Mouse (Mus musculus): ENCODE data around the gene Ankar. TPM values are rescaled to one million over a fixed set of nuclear protein-coding genes. Genes with fewer than 3 reads are reported as not detected.

Ankar gene
- polyA plus RNA-seq, 1 experiment from 2014 or later, result not detected

- H3K36me3 ChIP-seq, result peaks cover 32% of the 10 kb centered on the region
- WGBS, result 3% methylated on average over 68 of the region's 68 CpGs
- ATAC-seq (ENCODE audit: insufficient number of reproducible peaks, low FRiP score, low TSS enrichment, low read depth), result peak; percentile 85
- H3K4me1 ChIP-seq, result peaks cover 15% of the 10 kb centered on the region
- H3K9me3 ChIP-seq, result no peaks in the 10 kb centered on the region
- H3K27ac ChIP-seq, result peak within 1 kb of the TSS; percentile 94
- H3K27me3 ChIP-seq, result no peaks in the 10 kb centered on the region
- peak within 1 kb of the TSS; percentile 58 for H3K4me3 ChIP-seq
- H3K9ac ChIP-seq, result peak within 1 kb of the TSS; percentile 73
- H3K4me2 ChIP-seq, result peak within 1 kb of the TSS; percentile 62
Measured at GRCm38 (mm10) chr1:72710753-72711653, 10.6 kb upstream of the Ankar start, which contains the start of gene Rpl37a. TSS of gene Rpl37a (plus strand) at chr1:72711290.

- Histone ChIP-seq H3K27ac (no peak overlapping the region), H3K27me3 (no peaks in the 10 kb centered on the region), H3K9me3 (no peaks in the 10 kb centered on the region), H3K4me3 (no peak overlapping the region), H3K4me1 (peaks cover 4% of the 10 kb centered on the region), H3K9ac (no peak overlapping the region), H3K36me3 (peaks cover under 1% of the 10 kb centered on the region; the same call in 1 of the 2 replicates), H3K4me2 (no peak overlapping the region)
- 34% methylated on average over 4 of the region's 4 CpGs for WGBS
- ATAC-seq (ENCODE audit: insufficient number of reproducible peaks, low FRiP score, low TSS enrichment, low read depth), result no peak
Measured at GRCm38 (mm10) chr1:72707525-72707924, 7.1 kb upstream of the Ankar start.

- Histone ChIP-seq H3K9ac (no peak overlapping the region), H3K9me3 (no peaks in the 10 kb centered on the region), H3K27ac (no peak overlapping the region), H3K4me3 (no peak overlapping the region), H3K36me3 (no peaks in the 10 kb centered on the region), H3K4me2 (no peak overlapping the region), H3K27me3 (no peaks in the 10 kb centered on the region), H3K4me1 (no peaks in the 10 kb centered on the region)
- WGBS, result 61% methylated on average over 4 of the region's 4 CpGs
- no peak for ATAC-seq (ENCODE audit: insufficient number of reproducible peaks, low FRiP score, low TSS enrichment, low read depth)
Measured at GRCm38 (mm10) chr1:72698651-72699050, 1.7 kb downstream of the Ankar start.

GRCm38 (mm10) chr1:72696256-72696655, 4.1 kb downstream of the Ankar start:
- Histone ChIP-seq H3K27me3 (no peaks in the 10 kb centered on the region), H3K27ac (no peak overlapping the region), H3K9ac (no peak overlapping the region), H3K9me3 (no peaks in the 10 kb centered on the region), H3K4me2 (no peak overlapping the region), H3K36me3 (no peaks in the 10 kb centered on the region), H3K4me3 (no peak overlapping the region), H3K4me1 (no peaks in the 10 kb centered on the region)
- ATAC-seq (ENCODE audit: insufficient number of reproducible peaks, low FRiP score, low TSS enrichment, low read depth), result no peak
- 48% methylated on average over 3 of the region's 3 CpGs for WGBS

- ATAC-seq (ENCODE audit: insufficient number of reproducible peaks, low FRiP score, low TSS enrichment, low read depth), result no peak
- no peaks in the 10 kb centered on the region for H3K9me3 ChIP-seq
- no peak overlapping the region for H3K9ac ChIP-seq
- H3K27me3 ChIP-seq, result no peaks in the 10 kb centered on the region
- H3K4me1 ChIP-seq, result no peaks in the 10 kb centered on the region
- no peak overlapping the region for H3K4me2 ChIP-seq
- WGBS, result 27% methylated on average over 3 of the region's 3 CpGs
- no peak overlapping the region for H3K27ac ChIP-seq
- H3K4me3 ChIP-seq, result no peak overlapping the region
- H3K36me3 ChIP-seq, result no peaks in the 10 kb centered on the region
Measured at GRCm38 (mm10) chr1:72673070-72673469, 27.3 kb downstream of the Ankar start.

- Histone ChIP-seq H3K27me3 (no peaks in the 10 kb centered on the region), H3K27ac (no peak overlapping the region), H3K4me2 (peak overlapping the region; percentile 49), H3K36me3 (no peaks in the 10 kb centered on the region), H3K9ac (no peak overlapping the region), H3K4me3 (peak overlapping the region; percentile 32), H3K4me1 (no peaks in the 10 kb centered on the region), H3K9me3 (no peaks in the 10 kb centered on the region)
- no peak for ATAC-seq (ENCODE audit: insufficient number of reproducible peaks, low FRiP score, low TSS enrichment, low read depth)
- 40% methylated on average over 49 of the region's 49 CpGs for WGBS
Measured at GRCm38 (mm10) chr1:72640658-72641410, 59.5 kb downstream of the Ankar start.

- ATAC-seq (ENCODE audit: insufficient number of reproducible peaks, low FRiP score, low TSS enrichment, low read depth), result no peak
- no peaks in the 10 kb centered on the region for H3K9me3 ChIP-seq
- H3K4me3 ChIP-seq, result no peak overlapping the region
- no peak overlapping the region for H3K27ac ChIP-seq
- no peaks in the 10 kb centered on the region for H3K4me1 ChIP-seq
- no peak overlapping the region for H3K9ac ChIP-seq
- peaks cover 33% of the 10 kb centered on the region for H3K36me3 ChIP-seq
- H3K27me3 ChIP-seq, result no peaks in the 10 kb centered on the region
- H3K4me2 ChIP-seq, result no peak overlapping the region
- 66% methylated on average over 5 of the region's 5 CpGs for WGBS
Measured at GRCm38 (mm10) chr1:72635221-72635620, 65.2 kb downstream of the Ankar start.

- 93% methylated on average over 6 of the region's 6 CpGs for WGBS
- no peak overlapping the region for H3K27ac ChIP-seq
- no peak overlapping the region for H3K4me2 ChIP-seq
- no peaks in the 10 kb centered on the region for H3K4me1 ChIP-seq
- no peaks in the 10 kb centered on the region for H3K9me3 ChIP-seq
- H3K9ac ChIP-seq, result no peak overlapping the region
- H3K36me3 ChIP-seq, result peaks cover 81% of the 10 kb centered on the region
- H3K4me3 ChIP-seq, result no peak overlapping the region
- H3K27me3 ChIP-seq, result no peaks in the 10 kb centered on the region
- no peak for ATAC-seq (ENCODE audit: insufficient number of reproducible peaks, low FRiP score, low TSS enrichment, low read depth)
Measured at GRCm38 (mm10) chr1:72612172-72612571, 88.2 kb downstream of the Ankar start.

GRCm38 (mm10) chr1:72609887-72610877, 90.2 kb downstream of the Ankar start:
- ATAC-seq (ENCODE audit: insufficient number of reproducible peaks, low FRiP score, low TSS enrichment, low read depth), result no peak
- Histone ChIP-seq H3K27ac (no peak overlapping the region), H3K4me1 (no peaks in the 10 kb centered on the region), H3K4me3 (no peak overlapping the region), H3K27me3 (no peaks in the 10 kb centered on the region), H3K36me3 (peaks cover 73% of the 10 kb centered on the region), H3K9ac (no peak overlapping the region), H3K4me2 (no peak overlapping the region), H3K9me3 (no peaks in the 10 kb centered on the region)
- WGBS, result 81% methylated on average over 23 of the region's 23 CpGs

- no peak for ATAC-seq (ENCODE audit: insufficient number of reproducible peaks, low FRiP score, low TSS enrichment, low read depth)
- Histone ChIP-seq H3K36me3 (peaks cover 62% of the 10 kb centered on the region), H3K27ac (no peak overlapping the region)
Measured at GRCm38 (mm10) chr1:72609129-72609528, 91.2 kb downstream of the Ankar start.

GRCm38 (mm10) chr1:72606186-72606673, 94.1 kb downstream of the Ankar start:
- 75% methylated on average over 12 of the region's 12 CpGs for WGBS
- Histone ChIP-seq H3K4me1 (no peaks in the 10 kb centered on the region), H3K36me3 (peaks cover 50% of the 10 kb centered on the region), H3K27me3 (no peaks in the 10 kb centered on the region), H3K4me3 (no peak overlapping the region), H3K27ac (no peak overlapping the region), H3K9me3 (no peaks in the 10 kb centered on the region), H3K9ac (no peak overlapping the region), H3K4me2 (no peak overlapping the region)
- no peak for ATAC-seq (ENCODE audit: insufficient number of reproducible peaks, low FRiP score, low TSS enrichment, low read depth)

More at GRCm38 (mm10) chr1:72609129-72609528, 91.2 kb downstream of the Ankar start:
- Histone ChIP-seq H3K27me3 (no peaks in the 10 kb centered on the region), H3K4me3 (no peak overlapping the region), H3K4me2 (no peak overlapping the region), H3K9ac (no peak overlapping the region), H3K9me3 (no peaks in the 10 kb centered on the region), H3K4me1 (no peaks in the 10 kb centered on the region)
- WGBS, result 76% methylated on average over 10 of the region's 10 CpGs
